Mouse (Mus musculus): ENCODE results near the gene Slc24a3. TPM values are rescaled to one million over a fixed set of nuclear protein-coding genes. Genes with fewer than 3 reads are reported as not detected.

Slc24a3 gene
- polyA plus RNA-seq, 2 experiments: 0.58 TPM

DNA sequence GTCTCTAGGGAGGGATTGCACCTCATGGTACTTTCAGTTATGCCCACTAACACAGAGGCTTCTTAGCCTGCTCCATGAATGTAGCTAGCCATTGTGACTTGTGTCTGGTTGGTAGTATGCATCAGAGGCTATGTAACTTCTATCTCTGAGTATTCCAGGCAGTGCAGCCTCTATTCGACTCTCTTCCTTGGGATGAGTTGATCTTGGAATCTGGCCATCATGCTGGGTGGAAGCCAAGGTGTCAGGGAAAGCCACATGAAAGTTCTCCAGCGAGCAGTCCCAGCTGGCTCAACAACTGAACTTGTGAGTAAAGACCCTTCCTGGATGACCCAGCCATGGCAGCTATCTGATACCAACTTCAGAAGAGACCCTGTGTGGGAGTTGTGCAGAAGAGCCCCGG is 89.8 kb downstream of the Slc24a3 start:
- no peak for TF ChIP-seq EP300 (IDR thresholded peaks at IDR 0.05; ENCODE audit: low read depth)
- TF ChIP-seq CTCF (IDR thresholded peaks at IDR 0.05; ENCODE audit: low read depth): no peak
- ATAC-seq (ENCODE audit: insufficient read depth) (no peak), DNase-seq (ENCODE audit: low read depth in 3 of 3, low spot score in 3 of 3) (no peak)
- H3K9me3 ChIP-seq (ENCODE audit: control insufficient read depth, low read length): no peaks in the 10 kb centered on the region
- 50% methylated on average over 3 of the region's 3 CpGs for WGBS (ENCODE audit: insufficient replicate concordance)
- H3K27ac ChIP-seq: no peak overlapping the region
- no peak overlapping the region for H3K9ac ChIP-seq (replicated peaks)
- no peak overlapping the region for H3K4me3 ChIP-seq (ENCODE audit: insufficient read depth in 1 of 2, low read depth in 2 of 2, low read length in 2 of 2)
- H3K27me3 ChIP-seq (ENCODE audit: control insufficient read depth, insufficient read depth, low read length): no peaks in the 10 kb centered on the region
- H3K36me3 ChIP-seq (replicated peaks; ENCODE audit: control insufficient read depth, insufficient read depth, low read depth): no peaks in the 10 kb centered on the region
- H3K4me2 ChIP-seq (ENCODE audit: low read depth): no peak overlapping the region
- H3K4me1 ChIP-seq (replicated peaks; ENCODE audit: control insufficient read depth in 2 of 2, insufficient read depth in 2 of 2, low read length in 1 of 2): no peaks in the 10 kb centered on the region

DNA sequence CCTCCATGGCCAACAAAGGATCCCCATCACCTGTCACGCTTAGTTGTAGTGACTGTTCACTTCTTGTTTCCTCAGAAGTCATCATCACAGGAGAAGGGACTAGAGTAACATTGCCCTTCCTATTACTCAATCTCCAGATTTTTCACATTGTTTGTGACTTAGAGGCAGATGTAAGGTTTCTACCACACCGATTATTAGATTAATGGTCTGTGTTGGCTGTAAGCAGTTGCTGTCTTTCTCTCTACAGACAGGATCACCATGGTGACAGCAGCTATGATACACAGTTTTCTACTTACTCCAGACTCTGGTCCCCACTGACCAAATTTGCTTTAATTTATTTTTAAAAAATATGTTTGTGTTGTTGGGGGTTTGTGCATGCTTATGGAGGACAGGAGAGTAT is 90.3 kb downstream of the Slc24a3 start:
- H3K4me1 ChIP-seq (replicated peaks; ENCODE audit: control insufficient read depth in 2 of 2, insufficient read depth in 2 of 2, low read length in 1 of 2): no peaks in the 10 kb centered on the region

DNA sequence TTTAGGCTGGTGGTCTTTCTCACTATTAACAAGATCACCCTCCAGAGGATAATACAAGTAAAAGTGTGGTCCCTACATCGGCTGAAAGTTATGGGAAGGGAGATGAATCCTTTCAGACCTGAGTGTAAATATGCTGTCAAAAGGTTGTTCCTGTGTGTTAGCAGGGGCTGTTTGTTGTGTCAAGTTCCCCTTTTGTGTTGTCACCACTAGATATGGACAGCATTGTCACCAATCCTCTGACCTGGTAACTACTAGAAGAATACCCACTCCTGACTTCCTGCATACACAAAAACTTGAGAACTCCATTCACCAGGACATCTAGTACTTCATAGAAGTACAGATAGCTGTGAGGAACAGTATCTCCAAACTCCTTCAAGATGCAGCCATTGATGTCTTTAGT is 93.0 kb downstream of the Slc24a3 start:
- H3K36me3 ChIP-seq (replicated peaks; ENCODE audit: control insufficient read depth, insufficient read depth, low read depth): no peaks in the 10 kb centered on the region
- WGBS (ENCODE audit: insufficient replicate concordance): 37% methylated on average over 1 of the region's 1 CpGs
- no peaks in the 10 kb centered on the region for H3K27me3 ChIP-seq (ENCODE audit: control insufficient read depth, insufficient read depth, low read length)
- DNase-seq (ENCODE audit: low read depth in 3 of 3, low spot score in 3 of 3) (no peak), ATAC-seq (ENCODE audit: insufficient read depth) (no peak)
- no peak for TF ChIP-seq CTCF (IDR thresholded peaks at IDR 0.05; ENCODE audit: low read depth)
- no peak for TF ChIP-seq EP300 (IDR thresholded peaks at IDR 0.05; ENCODE audit: low read depth)
- H3K9me3 ChIP-seq (ENCODE audit: control insufficient read depth, low read length): no peaks in the 10 kb centered on the region
- no peak overlapping the region for H3K27ac ChIP-seq
- no peaks in the 10 kb centered on the region for H3K4me1 ChIP-seq (replicated peaks; ENCODE audit: control insufficient read depth in 2 of 2, insufficient read depth in 2 of 2, low read length in 1 of 2)
- no peak overlapping the region for H3K4me2 ChIP-seq (ENCODE audit: low read depth)
- H3K9ac ChIP-seq (replicated peaks): no peak overlapping the region
- H3K4me3 ChIP-seq (ENCODE audit: insufficient read depth in 1 of 2, low read depth in 2 of 2, low read length in 2 of 2): no peak overlapping the region

More for the DNA sequence above, 90.3 kb downstream of the Slc24a3 start:
- no peak overlapping the region for H3K27ac ChIP-seq
- H3K27me3 ChIP-seq (ENCODE audit: control insufficient read depth, insufficient read depth, low read length): no peaks in the 10 kb centered on the region
- DNase-seq (ENCODE audit: low read depth in 3 of 3, low spot score in 3 of 3) (no peak), ATAC-seq (ENCODE audit: insufficient read depth) (no peak)
- H3K9ac ChIP-seq (replicated peaks): no peak overlapping the region
- no peak overlapping the region for H3K4me2 ChIP-seq (ENCODE audit: low read depth)
- no peak overlapping the region for H3K4me3 ChIP-seq (ENCODE audit: insufficient read depth in 1 of 2, low read depth in 2 of 2, low read length in 2 of 2)
- no peaks in the 10 kb centered on the region for H3K9me3 ChIP-seq (ENCODE audit: control insufficient read depth, low read length)
- TF ChIP-seq EP300 (IDR thresholded peaks at IDR 0.05; ENCODE audit: low read depth) (no peak), CTCF (IDR thresholded peaks at IDR 0.05; ENCODE audit: low read depth) (no peak)
- WGBS (ENCODE audit: insufficient replicate concordance): 60% methylated on average over 2 of the region's 2 CpGs
- H3K36me3 ChIP-seq (replicated peaks; ENCODE audit: control insufficient read depth, insufficient read depth, low read depth): no peaks in the 10 kb centered on the region

DNA sequence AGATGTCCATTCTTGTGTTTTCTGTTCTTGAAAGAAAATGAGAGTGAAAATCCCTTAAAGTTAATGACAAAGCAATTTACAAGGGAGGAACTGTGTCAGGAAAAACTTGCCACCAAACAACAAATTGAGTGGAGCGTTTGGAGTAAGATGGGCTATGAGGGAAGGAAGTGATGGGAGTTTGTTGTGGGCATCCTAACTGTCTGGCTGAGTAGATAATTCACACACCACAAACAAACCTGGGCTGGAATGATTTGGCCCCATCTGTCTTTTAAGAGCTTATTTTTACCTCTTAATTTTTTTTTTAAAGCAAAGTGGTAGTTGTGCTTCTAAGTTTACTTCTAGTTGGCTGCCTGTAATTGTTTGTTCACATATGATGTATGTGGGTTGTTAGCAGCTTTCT is 94.6 kb downstream of the Slc24a3 start:
- Histone ChIP-seq H3K4me1 (replicated peaks; ENCODE audit: control insufficient read depth in 2 of 2, insufficient read depth in 2 of 2, low read length in 1 of 2) (no peaks in the 10 kb centered on the region), H3K27ac (no peak overlapping the region), H3K36me3 (replicated peaks; ENCODE audit: control insufficient read depth, insufficient read depth, low read depth) (no peaks in the 10 kb centered on the region), H3K4me3 (ENCODE audit: insufficient read depth in 1 of 2, low read depth in 2 of 2, low read length in 2 of 2) (no peak overlapping the region), H3K27me3 (ENCODE audit: control insufficient read depth, insufficient read depth, low read length) (no peaks in the 10 kb centered on the region), H3K9ac (replicated peaks) (no peak overlapping the region), H3K4me2 (ENCODE audit: low read depth) (no peak overlapping the region), H3K9me3 (ENCODE audit: control insufficient read depth, low read length) (no peaks in the 10 kb centered on the region)
- ATAC-seq (ENCODE audit: insufficient read depth) (no peak), DNase-seq (ENCODE audit: low read depth in 3 of 3, low spot score in 3 of 3) (no peak)
- WGBS (ENCODE audit: insufficient replicate concordance): 7% methylated on average over 1 of the region's 1 CpGs
- TF ChIP-seq EP300 (IDR thresholded peaks at IDR 0.05; ENCODE audit: low read depth) (no peak), CTCF (IDR thresholded peaks at IDR 0.05; ENCODE audit: low read depth) (no peak)

DNA sequence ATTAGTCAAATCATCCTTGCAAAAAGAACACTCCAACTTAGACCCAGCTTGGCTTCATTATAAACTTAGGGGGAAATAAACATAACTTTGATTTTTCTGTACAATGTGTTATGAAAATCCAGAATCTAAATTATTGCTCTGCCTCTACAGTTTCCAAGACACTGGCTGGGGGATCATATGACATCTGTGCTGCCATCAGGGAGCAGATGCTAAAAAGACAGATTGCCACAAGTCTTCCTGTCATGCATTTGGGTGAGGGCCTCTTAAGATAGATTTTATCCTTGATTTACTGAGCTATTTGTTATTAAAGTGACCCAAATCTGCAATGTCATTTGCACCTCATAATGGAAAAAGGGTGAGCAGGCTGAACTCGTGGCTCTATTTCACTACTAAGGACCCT is 99.2 kb downstream of the Slc24a3 start:
- ATAC-seq (ENCODE audit: insufficient read depth) (no peak), DNase-seq (ENCODE audit: low read depth in 3 of 3, low spot score in 3 of 3) (no peak)
- Histone ChIP-seq H3K36me3 (replicated peaks; ENCODE audit: control insufficient read depth, insufficient read depth, low read depth) (no peaks in the 10 kb centered on the region), H3K9ac (replicated peaks) (no peak overlapping the region), H3K9me3 (ENCODE audit: control insufficient read depth, low read length) (no peaks in the 10 kb centered on the region), H3K4me1 (replicated peaks; ENCODE audit: control insufficient read depth in 2 of 2, insufficient read depth in 2 of 2, low read length in 1 of 2) (no peaks in the 10 kb centered on the region), H3K27me3 (ENCODE audit: control insufficient read depth, insufficient read depth, low read length) (no peaks in the 10 kb centered on the region), H3K27ac (no peak overlapping the region), H3K4me3 (ENCODE audit: insufficient read depth in 1 of 2, low read depth in 2 of 2, low read length in 2 of 2) (no peak overlapping the region), H3K4me2 (ENCODE audit: low read depth) (no peak overlapping the region)
- TF ChIP-seq EP300 (IDR thresholded peaks at IDR 0.05; ENCODE audit: low read depth) (no peak), CTCF (IDR thresholded peaks at IDR 0.05; ENCODE audit: low read depth) (no peak)
- 24% methylated on average over 1 of the region's 1 CpGs for WGBS (ENCODE audit: insufficient replicate concordance)

Measured in liver, embryonic 14.5 days (tissue).